Mouse (Mus musculus) gastrocnemius, postnatal 4 days (tissue): ENCODE measurements around the gene Ccdc144b. TPM values are rescaled to one million over a fixed set of nuclear protein-coding genes. Genes with fewer than 3 reads are reported as not detected.

Experiments
- DNase-seq, 2 experiments: peaks; one replicate each; pipeline ENCODE4 v3.0.0; 2021 to 2022; ENCODE audit warnings: low spot score in 2 of 2, mixed read lengths in 2 of 2
- total RNA-seq, 2 experiments: library from RNA; stranded (reverse); gene quantifications; 2 replicates each; pipeline ENCODE4 v1.2.3; 2021

The Ccdc144b gene
- total RNA-seq, 2 experiments from 2014 or later, result 0.05 TPM; not detected in 1

GRCm38 (mm10) chr3:36031740-36032510 is 21.4 kb downstream of the Ccdc144b start:
- no peak for DNase-seq

GRCm38 (mm10) chr3:36029993-36030392 is 23.4 kb downstream of the Ccdc144b start:
- DNase-seq, result no peak

- DNase-seq, result no peak
These were observed 27.6 kb downstream of the Ccdc144b start for GRCm38 (mm10) chr3:36025732-36026131.

- DNase-seq, result no peak
These were observed 42.1 kb downstream of the Ccdc144b start for GRCm38 (mm10) chr3:36011239-36011638.

GRCm38 (mm10) chr3:36008411-36009154 is 44.8 kb downstream of the Ccdc144b start:
- DNase-seq, result no peak

- no peak for DNase-seq
These were observed 49.1 kb downstream of the Ccdc144b start for GRCm38 (mm10) chr3:36004028-36004895.

GRCm38 (mm10) chr3:36000275-36001239 is 52.8 kb downstream of the Ccdc144b start, which contains the start of gene Mccc1:
Mccc1 (minus strand) TSS chr3:36000678.
- DNase-seq, result peak; percentile 75 to 93

- no peak for DNase-seq
These were observed 58.5 kb downstream of the Ccdc144b start for GRCm38 (mm10) chr3:35994552-35995531.

GRCm38 (mm10) chr3:35990715-35991114 is 62.6 kb downstream of the Ccdc144b start:
- DNase-seq, result no peak

- DNase-seq, result no peak
These were observed 65.3 kb downstream of the Ccdc144b start for GRCm38 (mm10) chr3:35988031-35988430.

GRCm38 (mm10) chr3:35986266-35986665 is 67.1 kb downstream of the Ccdc144b start:
- DNase-seq, result no peak

- DNase-seq, result no peak
These were observed 79.8 kb downstream of the Ccdc144b start for GRCm38 (mm10) chr3:35973551-35973950.

GRCm38 (mm10) chr3:35972985-35973384 is 80.4 kb downstream of the Ccdc144b start:
- DNase-seq, result no peak

GRCm38 (mm10) chr3:35971149-35971548 is 82.2 kb downstream of the Ccdc144b start:
- DNase-seq, result no peak

- DNase-seq, result no peak
These were observed 82.9 kb downstream of the Ccdc144b start for GRCm38 (mm10) chr3:35970441-35970840.

GRCm38 (mm10) chr3:35967366-35967921 is 85.9 kb downstream of the Ccdc144b start:
- no peak for DNase-seq

- no peak for DNase-seq
These were observed 86.9 kb downstream of the Ccdc144b start for GRCm38 (mm10) chr3:35966493-35966892.

- DNase-seq, result no peak
These were observed 88.4 kb downstream of the Ccdc144b start for GRCm38 (mm10) chr3:35964928-35965327.

GRCm38 (mm10) chr3:35963921-35964320 is 89.4 kb downstream of the Ccdc144b start:
- DNase-seq, result no peak
